Mouse (Mus musculus): ENCODE results near the gene Atxn2l.

GRCm38 (mm10) chr7:126541661-126542060 is 38.4 kb upstream of the Atxn2l start:
- TF ChIP-seq EP300 (optimal IDR thresholded peaks at IDR 0.05) (no peak), CTCF (IDR thresholded peaks at IDR 0.05; ENCODE audit: low read depth) (no peak)
